8 mouse cellular contexts compared by ENCODE assay signal in genomic region chr7:31168412-31168811, GRCm38 (mm10). TPM values are rescaled to one million over a fixed set of nuclear protein-coding genes. Genes with fewer than 3 reads are reported as not detected.
A peak's percentile ranks its signal among the peaks of the same experiment; 100 is the strongest.
DNase-seq lines count a peak whose midpoint lies in the region; ATAC-seq lines count a peak whose summit lies in the region.
"Had no signal": no experiment of that assay in that cellular context is flagged by ENCODE, and none has a peak within 500 bp of the region (broad histone marks: within the 10 kb centered on the region; RNA-seq: fewer than 3 reads in every experiment).

No protein-coding gene starts in this region.

- DNase-seq in brain, adult 2 months (ENCODE audit: low read depth, low spot score), result peak; percentile 16
- peak; percentile 69 for DNase-seq in kidney, postnatal 14 days
- DNase-seq in yolk sac, embryonic 10.5 days (ENCODE audit: low spot score), result no peak
- DNase-seq in spleen, postnatal 4 days (ENCODE audit: low spot score in 2 of 2), result no peak
- no peak for DNase-seq in left cerebral cortex, postnatal 36 days (ENCODE audit: low spot score in 2 of 2)
- DNase-seq: forebrain, postnatal 0 days had no signal

- peak; percentile 49 for ATAC-seq in CD4-positive, CD25-positive, alpha-beta regulatory T cell, adult 4 months
- peak; percentile 92 for ATAC-seq in megakaryocyte, adult 5-6 weeks (ENCODE audit: poor library complexity, severe bottlenecking)
- ATAC-seq: forebrain, postnatal 0 days had no signal

- intact Hi-C loops in left cerebral cortex, postnatal 36 days (cut with DNase I), result no loop called here

RNA-seq across cellular contexts. Expression of gene Gramd1a, which starts 12.7 kb away (rescaled TPM):
- polyA plus RNA-seq in CD4-positive, CD25-positive, alpha-beta regulatory T cell, adult 4 months (2017; shearing (Covaris generic)), result 100 to 1,000 TPM in 1 of 2 experiments, 10 to 100 TPM in 1; 83.7 to 103 TPM
- 74.2 and 76.0 TPM in 2 replicates for total RNA-seq in megakaryocyte, adult 5-6 weeks (2015)
- 34.1 and 35.3 TPM in 2 replicates for total RNA-seq in megakaryocyte, adult 5-6 weeks (2017)
- total RNA-seq in left cerebral cortex, postnatal 36 days (2021), result 100 to 1,000 TPM in 1 of 2 experiments, 10 to 100 TPM in 1; 94.0 to 120 TPM

RNA-seq across cellular contexts. Expression of gene Scn1b, which starts 41.6 kb away (rescaled TPM):
- polyA plus RNA-seq in CD4-positive, CD25-positive, alpha-beta regulatory T cell, adult 4 months (2017; shearing (Covaris generic)), result not detected
- total RNA-seq in megakaryocyte, adult 5-6 weeks (2015), result 0.52 TPM in 1 of 2 replicates, not detected in the other
- total RNA-seq in megakaryocyte, adult 5-6 weeks (2017), result 0.28 and 0.59 TPM in 2 replicates
- total RNA-seq in left cerebral cortex, postnatal 36 days (2021), result 100 to 1,000 TPM; 640 to 844 TPM

RNA-seq across cellular contexts. Expression of gene Hpn, which starts 53.3 kb away (rescaled TPM):
- 10 to 100 TPM in 1 of 2 experiments, 1 to 10 TPM in 1; 6.0 to 12.2 TPM for polyA plus RNA-seq in CD4-positive, CD25-positive, alpha-beta regulatory T cell, adult 4 months (2017; shearing (Covaris generic))
- 1.5 and 2.1 TPM in 2 replicates for total RNA-seq in megakaryocyte, adult 5-6 weeks (2015)
- 0.33 and 1.7 TPM in 2 replicates for total RNA-seq in megakaryocyte, adult 5-6 weeks (2017)
- total RNA-seq in left cerebral cortex, postnatal 36 days (2021), result 1 to 10 TPM; 2.1 to 4.5 TPM

Comparison
In these comparisons a context has a peak if more than half of its experiments do, and no peak if none do; other contexts are left out.
1. DNase-seq: peak in brain, adult 2 months (single experiment) and kidney, postnatal 14 days (single experiment); none in yolk sac, embryonic 10.5 days (single experiment), spleen, postnatal 4 days (0 of 2) and left cerebral cortex, postnatal 36 days (0 of 2).
2. RNA of gene Scn1b, which starts 41.6 kb away (total RNA-seq): 640 to 844 TPM in left cerebral cortex, postnatal 36 days; 0.28 to 0.59 TPM in megakaryocyte, adult 5-6 weeks; every median in the first group is over 100 times any median in the second.